Mouse (Mus musculus): ENCODE measurements around the gene Srarp.

DNA sequence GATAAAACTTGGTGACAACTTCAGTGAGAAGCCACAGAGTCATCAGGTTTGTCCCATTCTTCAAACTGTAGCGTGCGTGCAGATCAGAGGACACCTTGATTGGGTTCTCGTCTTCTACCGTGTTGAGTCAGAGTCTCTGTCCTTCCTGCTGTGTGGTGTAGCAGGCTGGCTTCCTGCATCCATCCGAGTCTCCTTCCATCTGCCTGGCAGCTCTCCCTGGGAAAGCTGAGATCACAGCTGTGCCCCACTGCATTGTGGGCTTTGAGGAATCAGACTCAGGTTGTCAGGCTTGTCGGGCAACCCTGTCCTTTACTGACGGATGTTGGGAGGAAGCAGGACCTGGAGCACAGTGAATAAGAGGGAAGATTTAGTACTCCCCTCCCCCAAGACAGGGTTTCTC lies 10.3 kb upstream of the Srarp start:
- no peak for TF ChIP-seq CTCF (IDR thresholded peaks at IDR 0.05; ENCODE audit: insufficient read depth, low read depth, low read length)
- no peak for TF ChIP-seq POLR2A (IDR thresholded peaks at IDR 0.05; ENCODE audit: insufficient read depth, low read depth, low read length)

Measured in olfactory bulb, adult 2 months (tissue).